Mouse (Mus musculus): ENCODE results near the gene Arhgap28. TPM values are rescaled to one million over a fixed set of nuclear protein-coding genes. Genes with fewer than 3 reads are reported as not detected.

Arhgap28 gene
- polyA plus RNA-seq, 1 experiment = 0.77 TPM

DNA sequence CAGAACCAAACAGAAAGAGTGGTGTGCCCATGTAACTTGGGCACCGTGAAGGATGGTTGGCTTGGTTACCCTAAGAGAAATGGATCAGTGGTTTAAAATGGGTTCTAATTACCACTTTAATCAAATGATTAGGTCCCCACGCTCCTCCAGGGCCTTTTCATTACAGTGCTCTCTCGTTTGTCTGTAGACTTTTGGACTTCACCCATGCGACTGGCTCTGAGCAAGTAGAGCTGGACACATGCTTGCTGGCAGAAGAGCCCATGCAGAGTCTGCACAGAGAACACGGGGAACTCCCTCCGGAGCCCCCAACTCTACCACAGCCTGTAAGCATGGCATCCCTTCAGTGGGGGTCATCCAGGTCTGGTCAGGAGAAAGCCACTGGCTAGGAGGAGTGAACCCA, 190.3 kb downstream of the Arhgap28 start:
- no peak for TF ChIP-seq CTCF (IDR thresholded peaks at IDR 0.05; ENCODE audit: borderline replicate concordance, control insufficient read depth, extremely low read depth, insufficient read depth, low read length, poor library complexity)
- TF ChIP-seq POLR2A (IDR thresholded peaks at IDR 0.05; ENCODE audit: control insufficient read depth, extremely low read depth, insufficient read depth, low read length, poor library complexity) = no peak
- WGBS = 90% methylated on average over 6 of the region's 6 CpGs
- no peak overlapping the region for H3K27ac ChIP-seq (ENCODE audit: control insufficient read depth, insufficient read depth, low read length)
- no peak overlapping the region for H3K4me3 ChIP-seq (ENCODE audit: control insufficient read depth, insufficient read depth, low read length)
- no peaks in the 10 kb centered on the region for H3K36me3 ChIP-seq (ENCODE audit: control insufficient read depth, insufficient read depth, low read length)
- DNase-seq = no peak
- H3K4me1 ChIP-seq (replicated peaks; ENCODE audit: control insufficient read depth, insufficient read depth, low read length) = no peaks in the 10 kb centered on the region
- no peaks in the 10 kb centered on the region for H3K27me3 ChIP-seq (ENCODE audit: control insufficient read depth, insufficient read depth, low read length)

DNA sequence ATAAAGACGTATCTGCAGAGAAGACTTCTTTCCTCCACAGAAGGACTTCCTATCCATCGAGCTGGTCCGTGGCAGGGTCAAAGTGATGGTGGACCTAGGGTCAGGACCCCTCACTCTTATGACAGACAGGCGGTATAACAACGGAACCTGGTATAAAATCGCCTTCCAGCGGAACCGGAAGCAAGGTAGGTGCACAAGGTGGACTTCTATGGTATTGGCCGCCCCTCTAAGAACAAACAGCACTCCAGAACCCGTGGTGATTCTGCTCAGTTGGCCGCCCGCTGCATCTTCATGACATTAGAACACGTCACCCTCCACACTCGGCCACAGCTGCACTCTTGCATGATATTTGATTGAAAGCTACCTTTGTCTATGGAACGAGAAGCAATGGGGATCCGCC, 194.7 kb downstream of the Arhgap28 start:
- DNase-seq = no peak
- 94% methylated on average over 16 of the region's 16 CpGs for WGBS
- Histone ChIP-seq H3K27me3 (ENCODE audit: control insufficient read depth, insufficient read depth, low read length) (no peaks in the 10 kb centered on the region), H3K4me3 (ENCODE audit: control insufficient read depth, insufficient read depth, low read length) (no peak overlapping the region), H3K27ac (ENCODE audit: control insufficient read depth, insufficient read depth, low read length) (no peak overlapping the region), H3K36me3 (ENCODE audit: control insufficient read depth, insufficient read depth, low read length) (no peaks in the 10 kb centered on the region), H3K4me1 (replicated peaks; ENCODE audit: control insufficient read depth, insufficient read depth, low read length) (no peaks in the 10 kb centered on the region)
- TF ChIP-seq POLR2A (IDR thresholded peaks at IDR 0.05; ENCODE audit: control insufficient read depth, extremely low read depth, insufficient read depth, low read length, poor library complexity) (no peak), CTCF (IDR thresholded peaks at IDR 0.05; ENCODE audit: borderline replicate concordance, control insufficient read depth, extremely low read depth, insufficient read depth, low read length, poor library complexity) (no peak)

All from thymus, adult 2 months (tissue).